Mouse (Mus musculus): ENCODE results near the gene Rnaseh2c. TPM values are rescaled to one million over a fixed set of nuclear protein-coding genes. Genes with fewer than 3 reads are reported as not detected.

The Rnaseh2c gene
- polyA plus RNA-seq, 1 experiment, result 68.0 TPM

DNA sequence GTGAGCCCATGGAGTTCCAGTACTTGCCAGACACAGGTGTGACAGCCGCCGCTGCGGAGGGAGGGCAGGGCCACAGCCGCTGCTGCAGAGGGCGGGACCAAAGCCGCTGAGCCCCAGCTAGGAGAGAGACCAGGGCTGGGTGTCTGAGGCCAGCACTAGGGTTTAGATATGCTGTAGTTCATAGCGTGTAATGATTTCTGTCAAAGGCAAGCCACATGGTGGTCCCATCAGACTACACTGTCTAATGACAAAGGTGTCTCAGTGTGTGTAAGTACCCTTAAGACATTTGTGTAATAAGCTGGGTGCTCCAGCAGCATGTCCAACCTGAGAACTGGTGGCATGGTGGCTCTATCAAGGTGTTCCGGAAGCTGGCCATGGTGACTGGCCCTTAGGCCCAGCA lies 40.0 kb downstream of the Rnaseh2c start:
- Histone ChIP-seq H3K36me3 (ENCODE audit: control insufficient read depth, insufficient read depth, low read length) (peaks cover 71% of the 10 kb centered on the region), H3K4me1 (ENCODE audit: control insufficient read depth, insufficient read depth, insufficient read length, low read length) (peaks cover 11% of the 10 kb centered on the region), H3K27ac (ENCODE audit: insufficient read depth, low read depth, low read length) (no peak overlapping the region), H3K27me3 (ENCODE audit: control insufficient read depth, insufficient read depth, low read length) (no peaks in the 10 kb centered on the region), H3K4me3 (ENCODE audit: low read depth, low read length) (no peak overlapping the region)
- 84% methylated on average over 8 of the region's 8 CpGs for WGBS
- TF ChIP-seq CTCF (IDR thresholded peaks at IDR 0.05; ENCODE audit: extremely low read depth, insufficient read length, insufficient replicate concordance, low read depth, low read length) (no peak), POLR2A (IDR thresholded peaks at IDR 0.05; ENCODE audit: low read depth, low read length) (no peak)

- TF ChIP-seq POLR2A (IDR thresholded peaks at IDR 0.05; ENCODE audit: low read depth, low read length) (no peak), CTCF (IDR thresholded peaks at IDR 0.05; ENCODE audit: extremely low read depth, insufficient read length, insufficient replicate concordance, low read depth, low read length) (no peak)
- peaks cover 8% of the 10 kb centered on the region for H3K4me1 ChIP-seq (ENCODE audit: control insufficient read depth, insufficient read depth, insufficient read length, low read length)
- no peak overlapping the region for H3K4me3 ChIP-seq (ENCODE audit: low read depth, low read length)
- peaks cover 68% of the 10 kb centered on the region for H3K36me3 ChIP-seq (ENCODE audit: control insufficient read depth, insufficient read depth, low read length)
- H3K27me3 ChIP-seq (ENCODE audit: control insufficient read depth, insufficient read depth, low read length), result no peaks in the 10 kb centered on the region
- H3K27ac ChIP-seq (ENCODE audit: insufficient read depth, low read depth, low read length), result no peak overlapping the region
- 95% methylated on average over 9 of the region's 9 CpGs for WGBS
Observed at GRCm38 (mm10) chr19:5645280-5645679, 43.6 kb downstream of the Rnaseh2c start.

DNA sequence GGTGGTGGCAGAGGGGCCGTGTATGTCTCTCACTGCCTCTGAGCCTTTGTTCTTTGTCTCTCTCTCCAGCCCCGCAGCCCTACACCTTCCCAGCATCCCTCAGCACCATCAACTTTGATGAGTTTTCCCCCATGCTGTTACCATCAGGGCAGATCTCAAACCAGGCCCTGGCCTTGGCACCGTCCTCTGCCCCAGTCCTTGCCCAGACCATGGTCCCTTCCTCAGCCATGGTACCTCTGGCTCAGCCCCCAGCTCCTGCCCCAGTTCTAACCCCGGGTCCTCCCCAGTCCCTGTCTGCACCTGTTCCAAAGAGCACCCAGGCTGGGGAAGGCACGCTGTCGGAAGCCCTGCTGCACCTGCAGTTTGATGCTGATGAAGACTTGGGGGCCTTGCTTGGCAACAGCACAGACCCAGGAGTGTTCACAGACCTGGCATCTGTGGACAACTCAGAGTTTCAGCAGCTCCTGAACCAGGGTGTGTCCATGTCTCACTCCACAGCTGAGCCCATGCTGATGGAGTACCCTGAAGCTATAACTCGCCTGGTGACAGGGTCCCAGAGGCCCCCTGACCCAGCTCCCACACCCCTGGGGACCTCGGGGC lies 45.2 kb downstream of the Rnaseh2c start:
- H3K4me1 ChIP-seq (ENCODE audit: control insufficient read depth, insufficient read depth, insufficient read length, low read length), result peaks cover 8% of the 10 kb centered on the region
- H3K4me3 ChIP-seq (ENCODE audit: low read depth, low read length), result no peak overlapping the region
- WGBS, result 93% methylated on average over 8 of the region's 8 CpGs
- no peak for TF ChIP-seq CTCF (IDR thresholded peaks at IDR 0.05; ENCODE audit: extremely low read depth, insufficient read length, insufficient replicate concordance, low read depth, low read length)
- no peak for TF ChIP-seq POLR2A (IDR thresholded peaks at IDR 0.05; ENCODE audit: low read depth, low read length)
- peaks cover 53% of the 10 kb centered on the region for H3K36me3 ChIP-seq (ENCODE audit: control insufficient read depth, insufficient read depth, low read length)
- H3K27ac ChIP-seq (ENCODE audit: insufficient read depth, low read depth, low read length), result no peak overlapping the region
- H3K27me3 ChIP-seq (ENCODE audit: control insufficient read depth, insufficient read depth, low read length), result no peaks in the 10 kb centered on the region

DNA sequence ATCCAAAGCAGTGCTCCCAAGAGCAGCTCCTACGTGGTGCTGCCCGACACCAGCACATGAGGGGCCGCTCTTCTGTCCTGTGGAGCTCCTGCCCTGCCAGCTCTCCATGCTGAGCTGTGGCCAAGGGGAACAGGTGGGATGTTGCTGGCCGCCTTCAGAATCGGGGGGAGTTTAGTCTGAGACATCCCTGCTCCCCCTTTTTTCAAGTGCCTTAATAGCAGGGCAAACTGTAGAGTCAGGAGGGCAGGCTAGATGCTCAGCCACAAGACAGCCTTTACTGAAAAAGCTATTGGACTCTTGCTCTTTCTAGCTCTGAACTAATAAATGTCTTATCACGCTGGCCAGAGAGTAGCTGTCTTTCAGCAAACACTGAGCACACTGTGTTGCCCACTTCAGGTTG lies 46.1 kb downstream of the Rnaseh2c start:
- H3K4me1 ChIP-seq (ENCODE audit: control insufficient read depth, insufficient read depth, insufficient read length, low read length), result peaks cover 8% of the 10 kb centered on the region
- H3K4me3 ChIP-seq (ENCODE audit: low read depth, low read length), result no peak overlapping the region
- no peaks in the 10 kb centered on the region for H3K27me3 ChIP-seq (ENCODE audit: control insufficient read depth, insufficient read depth, low read length)
- H3K27ac ChIP-seq (ENCODE audit: insufficient read depth, low read depth, low read length), result no peak overlapping the region
- TF ChIP-seq CTCF (IDR thresholded peaks at IDR 0.05; ENCODE audit: extremely low read depth, insufficient read length, insufficient replicate concordance, low read depth, low read length) (no peak), POLR2A (IDR thresholded peaks at IDR 0.05; ENCODE audit: low read depth, low read length) (no peak)
- WGBS, result 90% methylated on average over 6 of the region's 6 CpGs
- H3K36me3 ChIP-seq (ENCODE audit: control insufficient read depth, insufficient read depth, low read length), result peaks cover 44% of the 10 kb centered on the region

DNA sequence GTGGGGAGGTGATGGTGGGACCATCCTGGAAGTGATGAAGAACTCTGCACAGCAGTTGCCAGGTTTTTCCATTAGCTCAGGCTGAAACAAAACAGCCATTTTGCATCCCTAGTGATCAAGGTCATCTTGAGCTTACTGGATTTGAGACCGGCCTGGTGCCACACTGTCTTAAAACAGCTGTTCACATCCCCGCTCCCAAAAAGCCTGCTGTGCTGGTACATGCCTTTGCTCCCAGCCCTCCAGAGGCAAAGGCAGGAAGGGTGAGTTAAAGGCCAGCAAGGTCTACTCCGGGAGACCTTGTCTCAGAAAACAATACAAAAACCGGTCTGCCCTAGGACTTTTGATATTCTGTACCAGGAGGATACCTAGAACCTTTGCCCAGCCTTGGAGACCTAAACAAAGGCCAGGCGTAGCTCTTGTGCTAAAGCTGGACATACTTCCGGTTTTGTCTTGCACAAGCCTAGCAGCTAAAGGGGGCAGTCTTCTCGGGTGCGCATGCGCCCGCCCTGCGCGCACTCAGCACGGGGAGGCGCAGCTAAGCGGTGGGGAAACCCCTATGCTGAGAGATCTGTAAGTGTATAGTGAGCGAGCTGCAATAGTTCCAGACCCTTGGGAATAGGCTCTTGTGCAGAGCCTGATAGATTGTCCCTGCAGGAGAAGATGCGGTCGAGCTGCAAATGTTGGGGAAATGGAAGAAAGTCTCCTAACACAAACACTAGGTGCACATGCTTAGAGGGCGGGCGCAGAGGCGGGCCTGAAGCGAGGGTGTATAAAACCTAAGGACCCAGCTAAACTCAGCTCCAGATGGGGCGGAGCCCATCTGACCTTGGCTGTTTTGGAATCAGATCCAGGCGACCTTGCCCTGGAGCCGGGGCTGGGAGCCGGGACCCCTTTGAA lies 47.0 kb downstream of the Rnaseh2c start:
- peak; percentile 18; the same call in 1 of the 2 replicates for TF ChIP-seq CTCF (IDR thresholded peaks at IDR 0.05; ENCODE audit: extremely low read depth, insufficient read length, insufficient replicate concordance, low read depth, low read length)
- no peak for TF ChIP-seq POLR2A (IDR thresholded peaks at IDR 0.05; ENCODE audit: low read depth, low read length)
- H3K27ac ChIP-seq (ENCODE audit: insufficient read depth, low read depth, low read length), result peak overlapping the region; percentile 61
- peak overlapping the region; percentile 35 for H3K4me3 ChIP-seq (ENCODE audit: low read depth, low read length)
- H3K27me3 ChIP-seq (ENCODE audit: control insufficient read depth, insufficient read depth, low read length), result no peaks in the 10 kb centered on the region
- H3K4me1 ChIP-seq (ENCODE audit: control insufficient read depth, insufficient read depth, insufficient read length, low read length), result peaks cover 8% of the 10 kb centered on the region
- H3K36me3 ChIP-seq (ENCODE audit: control insufficient read depth, insufficient read depth, low read length), result peaks cover 39% of the 10 kb centered on the region
- 4% methylated on average over 26 of the region's 26 CpGs for WGBS

- H3K4me3 ChIP-seq (ENCODE audit: low read depth, low read length), result peak overlapping the region; percentile 35
- peak overlapping the region; percentile 36; the same call in 1 of the 2 replicates for H3K27ac ChIP-seq (ENCODE audit: insufficient read depth, low read depth, low read length)
- peaks cover 32% of the 10 kb centered on the region for H3K36me3 ChIP-seq (ENCODE audit: control insufficient read depth, insufficient read depth, low read length)
Observed at GRCm38 (mm10) chr19:5649298-5649741, 47.6 kb downstream of the Rnaseh2c start.

More at GRCm38 (mm10) chr19:5649298-5649741, 47.6 kb downstream of the Rnaseh2c start:
- no peak for TF ChIP-seq POLR2A (IDR thresholded peaks at IDR 0.05; ENCODE audit: low read depth, low read length)
- TF ChIP-seq CTCF (IDR thresholded peaks at IDR 0.05; ENCODE audit: extremely low read depth, insufficient read length, insufficient replicate concordance, low read depth, low read length), result no peak
- WGBS, result 55% methylated on average over 6 of the region's 6 CpGs
- no peaks in the 10 kb centered on the region for H3K27me3 ChIP-seq (ENCODE audit: control insufficient read depth, insufficient read depth, low read length)
- peaks cover 11% of the 10 kb centered on the region for H3K4me1 ChIP-seq (ENCODE audit: control insufficient read depth, insufficient read depth, insufficient read length, low read length)
